ENCODE assay signal across 35 mouse cellular contexts in genomic region chr14:113651296-113651695, GRCm38 (mm10).
"Had no signal": no experiment of that assay in that cellular context is flagged by ENCODE, and none has a peak within 500 bp of the region (broad histone marks: within the 10 kb centered on the region; RNA-seq: fewer than 3 reads in every experiment).

No protein-coding gene starts in this region.

- H3K9me3 ChIP-seq: heart, embryonic 13.5 days; heart, embryonic 15.5 days; hindbrain, embryonic 10.5 days; hindbrain, embryonic 12.5 days; hindbrain, embryonic 13.5 days; hindbrain, embryonic 15.5 days; intestine, embryonic 15.5 days; kidney, embryonic 15.5 days had no signal

- H3K4me2 ChIP-seq: heart, embryonic 11.5 days; heart, embryonic 12.5 days; heart, embryonic 13.5 days; heart, embryonic 15.5 days; hindbrain, embryonic 12.5 days; hindbrain, embryonic 13.5 days; hindbrain, embryonic 14.5 days; hindbrain, embryonic 15.5 days; intestine, embryonic 15.5 days; kidney, embryonic 15.5 days had no signal

- H3K36me3 ChIP-seq: heart, embryonic 10.5 days; heart, embryonic 12.5 days; heart, embryonic 13.5 days; heart, embryonic 15.5 days; hindbrain, embryonic 10.5 days; hindbrain, embryonic 12.5 days; hindbrain, embryonic 13.5 days; hindbrain, embryonic 15.5 days; intestine, embryonic 15.5 days; kidney, embryonic 15.5 days had no signal

- ATAC-seq: hindbrain, postnatal 0 days; inflammation-experienced regulatory T-cells, adult 6 months; intestine, embryonic 15.5 days; intestine, embryonic 16.5 days; intestine, postnatal 0 days had no signal

- DNase-seq: heart, postnatal 10 days; heart, postnatal 14 days; heart, postnatal 36 days; heart, postnatal 4 days; kidney, adult 11 months; kidney, adult 18-20 months; kidney, adult 2 months; kidney, adult 8-10 months; kidney, adult 9 months; kidney, postnatal 10 days; kidney, postnatal 14 days; kidney, postnatal 25 days; kidney, postnatal 36 days; kidney, postnatal 4 days; layer of hippocampus, adult 9-11 months; layer of hippocampus, postnatal 36 days had no signal

- H3K4me3 ChIP-seq: heart, embryonic 10.5 days; heart, embryonic 12.5 days; heart, embryonic 13.5 days; heart, embryonic 15.5 days; hindbrain, embryonic 10.5 days; hindbrain, embryonic 12.5 days; hindbrain, embryonic 13.5 days; hindbrain, embryonic 15.5 days; intestine, embryonic 15.5 days; kidney, embryonic 15.5 days; layer of hippocampus, adult 2 months; left cerebral cortex, adult 2 months had no signal

- H3K4me1 ChIP-seq: heart, embryonic 10.5 days; heart, embryonic 12.5 days; heart, embryonic 13.5 days; heart, embryonic 15.5 days; hindbrain, embryonic 10.5 days; hindbrain, embryonic 12.5 days; hindbrain, embryonic 13.5 days; hindbrain, embryonic 15.5 days; intestine, embryonic 15.5 days; kidney, embryonic 15.5 days had no signal

- H3K27ac ChIP-seq: heart, embryonic 10.5 days; heart, embryonic 13.5 days; heart, embryonic 15.5 days; hindbrain, embryonic 10.5 days; hindbrain, embryonic 12.5 days; hindbrain, embryonic 13.5 days; hindbrain, embryonic 14.5 days; hindbrain, embryonic 15.5 days; hindbrain, postnatal 0 days; intestine, embryonic 15.5 days; kidney, embryonic 15.5 days; kidney, postnatal 0 days; layer of hippocampus, adult 2 months; left cerebral cortex, adult 2 months had no signal

- H3K27me3 ChIP-seq: heart, embryonic 12.5 days; heart, embryonic 13.5 days; heart, embryonic 15.5 days; hindbrain, embryonic 12.5 days; hindbrain, embryonic 13.5 days; hindbrain, embryonic 15.5 days; intestine, embryonic 15.5 days; kidney, embryonic 15.5 days had no signal

- H3K9ac ChIP-seq: heart, embryonic 12.5 days; heart, embryonic 13.5 days; heart, embryonic 15.5 days; hindbrain, embryonic 12.5 days; hindbrain, embryonic 13.5 days; hindbrain, embryonic 14.5 days; hindbrain, embryonic 15.5 days; intestine, embryonic 15.5 days; kidney, embryonic 15.5 days had no signal
